Mouse (Mus musculus): Measurements from ENCODE around the gene Lrrc8b.

DNA sequence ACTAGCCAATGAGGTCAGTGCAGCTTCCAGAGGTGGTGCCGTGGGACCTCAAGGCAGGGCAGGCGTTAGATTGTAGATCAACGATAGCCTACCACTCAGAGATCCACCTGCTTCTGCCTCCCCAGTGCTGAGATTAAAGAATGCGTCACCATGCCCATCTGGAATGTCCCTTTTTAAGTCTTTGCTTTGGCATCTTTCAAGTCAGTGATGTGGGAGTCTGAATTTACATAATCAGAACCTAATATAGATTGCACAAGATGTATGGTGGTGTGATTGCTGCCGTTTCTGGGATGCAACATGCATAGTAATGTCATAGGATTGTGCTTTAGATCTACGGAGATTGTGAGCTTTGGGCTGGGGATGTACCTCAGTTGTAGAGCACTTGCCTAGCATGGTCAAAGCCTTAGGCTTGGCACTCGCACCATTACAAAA lies 50.9 kb downstream of the Lrrc8b start:
- TF ChIP-seq POLR2A (IDR thresholded peaks at IDR 0.05; ENCODE audit: control insufficient read depth in 1 of 2, insufficient read depth in 1 of 2, low read depth in 1 of 2, low read length in 2 of 2, poor library complexity in 1 of 2): no peak
- no peak for TF ChIP-seq CTCF (IDR thresholded peaks at IDR 0.05 in 2 of 3, conservative IDR thresholded peaks at IDR 0.05 in 1 of 3; ENCODE audit: control insufficient read depth in 1 of 3, insufficient read depth in 1 of 3, low read depth in 2 of 3, low read length in 3 of 3, poor library complexity in 1 of 3, severe bottlenecking in 1 of 3)
- TF ChIP-seq MXI1 (IDR thresholded peaks at IDR 0.05; ENCODE audit: low read depth, low read length): no peak
- no peak for TF ChIP-seq CHD1 (IDR thresholded peaks at IDR 0.05; ENCODE audit: low read depth, low read length)
- TF ChIP-seq NELFE (IDR thresholded peaks at IDR 0.05; ENCODE audit: low read depth, low read length): no peak
- TF ChIP-seq GATA1 (IDR thresholded peaks at IDR 0.05; ENCODE audit: low read depth, low read length): no peak
- TF ChIP-seq ZC3H11A (IDR thresholded peaks at IDR 0.05; ENCODE audit: low read depth, low read length): no peak
- no peak for TF ChIP-seq MAFK (IDR thresholded peaks at IDR 0.05; ENCODE audit: borderline replicate concordance, low read depth, low read length)
- no peak for TF ChIP-seq HCFC1 (IDR thresholded peaks at IDR 0.05; ENCODE audit: low read depth, low read length)
- no peak for TF ChIP-seq MAX (IDR thresholded peaks at IDR 0.05; ENCODE audit: low read length)
- no peak for TF ChIP-seq BHLHE40 (IDR thresholded peaks at IDR 0.05; ENCODE audit: borderline replicate concordance, low read depth, low read length)
